Mouse (Mus musculus) megakaryocyte, embryonic 14.5 days (primary cell): ENCODE measurements around the gene Gm20388. TPM values are rescaled to one million over a fixed set of nuclear protein-coding genes. Genes with fewer than 3 reads are reported as not detected.
A peak's percentile ranks its signal among the peaks of the same experiment; 100 is the strongest.

Experiments used
- H3K27me3 ChIP-seq: replicated peaks from 2 replicates; pipeline ENCODE3; 2012; ENCODE audit warnings: inconsistent platforms
- H3K36me3 ChIP-seq: replicated peaks from 2 replicates; pipeline ENCODE3; 2012; ENCODE audit warnings: low read length, inconsistent platforms, mixed read lengths
- H3K4me1 ChIP-seq: 2 replicates; pipeline ENCODE4 v1.6.1; 2012; ENCODE audit warnings: inconsistent platforms
- H3K4me3 ChIP-seq: replicated peaks from 2 replicates; pipeline ENCODE3; 2012; ENCODE audit warnings: moderate library complexity, mild to moderate bottlenecking, inconsistent platforms
- H3K9me3 ChIP-seq: 2 replicates; pipeline ENCODE4 v1.6.1; 2012; ENCODE audit warnings: inconsistent platforms
- FLI1 ChIP-seq: IDR thresholded peaks from 2 replicates; pipeline ENCODE4 v1.6.1; 2012; ENCODE audit warnings: low read length, inconsistent platforms, mixed read lengths
- GATA1 ChIP-seq: IDR thresholded peaks from 3 replicates; pipeline ENCODE4 v1.6.1; 2012; ENCODE audit warnings: mixed read lengths, low read length, inconsistent platforms, borderline replicate concordance
- polyA plus RNA-seq: library from polyadenylated mRNA; stranded (reverse); fragments of >175 nt; gene quantifications from 2 replicates; pipeline ENCODE4 v1.2.3, GENCODE M21; 2012; ENCODE audit warnings: low replicate concordance; ENCODE audit not compliant: insufficient read depth

Gene Gm20388
- polyA plus RNA-seq, 1 experiment: 111 TPM

GRCm38 (mm10) chr8:122111745-122112144, 2201.1 kb downstream of the Gm20388 start:
- H3K36me3 ChIP-seq: no peaks in the 10 kb centered on the region
- peak overlapping the region; percentile 70 for H3K4me3 ChIP-seq
- TF ChIP-seq FLI1 (no peak), GATA1 (no peak)
- H3K4me1 ChIP-seq: peaks cover 54% of the 10 kb centered on the region
- peaks cover 75% of the 10 kb centered on the region for H3K27me3 ChIP-seq
- peaks cover 15% of the 10 kb centered on the region for H3K9me3 ChIP-seq

GRCm38 (mm10) chr8:122112264-122112965, 2201.8 kb downstream of the Gm20388 start:
- H3K9me3 ChIP-seq: peaks cover 15% of the 10 kb centered on the region
- H3K27me3 ChIP-seq: peaks cover 73% of the 10 kb centered on the region
- TF ChIP-seq FLI1 (no peak), GATA1 (no peak)
- no peaks in the 10 kb centered on the region for H3K36me3 ChIP-seq
- H3K4me3 ChIP-seq: peak overlapping the region; percentile 70
- peaks cover 47% of the 10 kb centered on the region for H3K4me1 ChIP-seq

GRCm38 (mm10) chr8:122114890-122115289, 2204.2 kb downstream of the Gm20388 start:
- TF ChIP-seq FLI1: no peak
- TF ChIP-seq GATA1: no peak
- H3K9me3 ChIP-seq: peaks cover 8% of the 10 kb centered on the region
- peaks cover 71% of the 10 kb centered on the region for H3K27me3 ChIP-seq
- H3K4me3 ChIP-seq: no peak overlapping the region
- H3K4me1 ChIP-seq: peaks cover 50% of the 10 kb centered on the region
- no peaks in the 10 kb centered on the region for H3K36me3 ChIP-seq

GRCm38 (mm10) chr8:122116716-122117357, 2206.2 kb downstream of the Gm20388 start:
- Histone ChIP-seq H3K36me3 (no peaks in the 10 kb centered on the region), H3K9me3 (peaks cover 3% of the 10 kb centered on the region; the same call in 1 of the 2 replicates), H3K4me3 (no peak overlapping the region), H3K4me1 (peaks cover 31% of the 10 kb centered on the region), H3K27me3 (peaks cover 69% of the 10 kb centered on the region)
- TF ChIP-seq FLI1 (no peak), GATA1 (no peak)

GRCm38 (mm10) chr8:122118097-122118496, 2207.5 kb downstream of the Gm20388 start:
- peaks cover 7% of the 10 kb centered on the region; the same call in 1 of the 2 replicates for H3K9me3 ChIP-seq
- no peaks in the 10 kb centered on the region for H3K36me3 ChIP-seq

GRCm38 (mm10) chr8:122118536-122118935, 2207.9 kb downstream of the Gm20388 start:
- TF ChIP-seq FLI1 (no peak), GATA1 (no peak)
- peaks cover 75% of the 10 kb centered on the region for H3K27me3 ChIP-seq
- H3K36me3 ChIP-seq: no peaks in the 10 kb centered on the region
- peaks cover 9% of the 10 kb centered on the region for H3K9me3 ChIP-seq
- H3K4me1 ChIP-seq: peaks cover 14% of the 10 kb centered on the region
- H3K4me3 ChIP-seq: no peak overlapping the region

More at GRCm38 (mm10) chr8:122118097-122118496, 2207.5 kb downstream of the Gm20388 start:
- no peak overlapping the region for H3K4me3 ChIP-seq
- H3K4me1 ChIP-seq: peaks cover 18% of the 10 kb centered on the region
- TF ChIP-seq GATA1: no peak
- TF ChIP-seq FLI1: no peak
- peaks cover 76% of the 10 kb centered on the region for H3K27me3 ChIP-seq

GRCm38 (mm10) chr8:122124326-122124725, 2213.7 kb downstream of the Gm20388 start:
- Histone ChIP-seq H3K4me3 (no peak overlapping the region), H3K9me3 (peaks cover 26% of the 10 kb centered on the region), H3K27me3 (peaks cover 79% of the 10 kb centered on the region), H3K36me3 (no peaks in the 10 kb centered on the region), H3K4me1 (peaks cover 21% of the 10 kb centered on the region)
- TF ChIP-seq FLI1 (no peak), GATA1 (no peak)

- H3K9me3 ChIP-seq: peaks cover 23% of the 10 kb centered on the region
- H3K4me1 ChIP-seq: peaks cover 20% of the 10 kb centered on the region
- TF ChIP-seq FLI1: no peak
- TF ChIP-seq GATA1: no peak
- H3K27me3 ChIP-seq: peaks cover 83% of the 10 kb centered on the region
- no peaks in the 10 kb centered on the region for H3K36me3 ChIP-seq
- H3K4me3 ChIP-seq: no peak overlapping the region
Measured at GRCm38 (mm10) chr8:122126659-122127058, 2216.0 kb downstream of the Gm20388 start.

GRCm38 (mm10) chr8:122134121-122134529, 2223.5 kb downstream of the Gm20388 start:
- Histone ChIP-seq H3K36me3 (no peaks in the 10 kb centered on the region), H3K4me3 (no peak overlapping the region), H3K9me3 (no peaks in the 10 kb centered on the region), H3K27me3 (peaks cover 66% of the 10 kb centered on the region), H3K4me1 (peaks cover 4% of the 10 kb centered on the region; the same call in 1 of the 2 replicates)
- TF ChIP-seq FLI1: no peak
- TF ChIP-seq GATA1: no peak

- TF ChIP-seq GATA1 (no peak), FLI1 (no peak)
- H3K9me3 ChIP-seq: no peaks in the 10 kb centered on the region
- no peaks in the 10 kb centered on the region for H3K36me3 ChIP-seq
- H3K27me3 ChIP-seq: peaks cover 60% of the 10 kb centered on the region
- peaks cover 18% of the 10 kb centered on the region; the same call in 1 of the 2 replicates for H3K4me1 ChIP-seq
- no peak overlapping the region for H3K4me3 ChIP-seq
Measured at GRCm38 (mm10) chr8:122135494-122135893, 2224.9 kb downstream of the Gm20388 start.
